In the genomic region with DNA sequence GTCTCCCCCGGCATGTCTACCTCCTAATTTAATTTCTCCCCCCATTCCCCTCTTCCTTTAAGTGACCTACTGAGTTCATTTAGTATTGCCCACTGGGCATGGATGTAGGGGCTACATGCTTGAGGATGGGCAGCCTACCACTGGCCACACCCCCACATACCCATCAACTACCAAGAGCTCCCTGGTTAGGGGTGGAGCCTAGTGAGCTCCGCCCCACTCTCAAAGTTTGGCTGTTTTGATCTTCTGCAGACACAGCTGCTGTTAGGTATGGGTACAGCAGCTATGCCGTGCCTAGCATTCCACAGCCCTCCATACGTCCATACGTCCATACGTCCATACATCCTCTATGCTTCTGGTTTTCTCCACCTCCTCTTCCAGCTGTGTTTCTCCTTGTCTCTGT, we compare ENCODE assay signal across 14 mouse cellular contexts.
DNase-seq lines count a peak whose midpoint lies in the region; ATAC-seq lines count a peak whose summit lies in the region.
"Had no signal": no experiment of that assay in that cellular context is flagged by ENCODE, and none has a peak within 500 bp of the region (broad histone marks: within the 10 kb centered on the region; RNA-seq: fewer than 3 reads in every experiment).

No protein-coding gene starts in this region.

- H3K4me3 ChIP-seq in hindbrain, embryonic 10.5 days: no peak overlapping the region
- H3K4me3 ChIP-seq in hindbrain, embryonic 16.5 days (ENCODE audit: low read length): no peak overlapping the region
- no peak overlapping the region for H3K4me3 ChIP-seq in limb, embryonic 15.5 days
- H3K4me3 ChIP-seq: embryonic facial prominence, embryonic 12.5 days; left cerebral cortex, adult 2 months had no signal

- peaks cover 56% of the 10 kb centered on the region for H3K4me1 ChIP-seq in hindbrain, embryonic 10.5 days (replicated peaks)
- peaks cover 30% of the 10 kb centered on the region for H3K4me1 ChIP-seq in hindbrain, embryonic 16.5 days (ENCODE audit: control insufficient read depth, insufficient read depth, low read depth, low read length)
- H3K4me1 ChIP-seq in limb, embryonic 15.5 days: peaks cover 76% of the 10 kb centered on the region

- DNase-seq in hindbrain, embryonic 10.5 days (ENCODE audit: low spot score): no peak
- peak; percentile 52 for DNase-seq in thymus, postnatal 14 days
- no peak for DNase-seq in thymus, adult 18-20 months
- DNase-seq in thymus, postnatal 4 days: peak; percentile 67
- no peak for DNase-seq in frontal cortex, adult 2 months (ENCODE audit: extremely low spot score in 1 of 2, low spot score in 1 of 2)
- no peak for DNase-seq in layer of hippocampus, postnatal 25 days (ENCODE audit: extremely low spot score in 1 of 2, low spot score in 1 of 2)
- DNase-seq: cerebellum, adult 11-12 months; gastrocnemius, postnatal 14 days; heart, postnatal 14 days had no signal

- no peaks in the 10 kb centered on the region for H3K36me3 ChIP-seq in hindbrain, embryonic 10.5 days
- H3K36me3 ChIP-seq in hindbrain, embryonic 16.5 days (ENCODE audit: control insufficient read depth, insufficient read depth, low read length): no peaks in the 10 kb centered on the region
- no peaks in the 10 kb centered on the region for H3K36me3 ChIP-seq in limb, embryonic 15.5 days
- H3K36me3 ChIP-seq: embryonic facial prominence, embryonic 12.5 days had no signal

- no peak for ATAC-seq in hindbrain, embryonic 16.5 days
- no peak for ATAC-seq in limb, embryonic 15.5 days (ENCODE audit: insufficient number of reproducible peaks, low FRiP score, low TSS enrichment, low read depth)
- ATAC-seq: lung, postnatal 0 days had no signal

- no peaks in the 10 kb centered on the region for H3K9me3 ChIP-seq in hindbrain, embryonic 10.5 days
- H3K9me3 ChIP-seq in hindbrain, embryonic 16.5 days (ENCODE audit: control insufficient read depth, low read length): no peaks in the 10 kb centered on the region
- no peaks in the 10 kb centered on the region for H3K9me3 ChIP-seq in limb, embryonic 15.5 days
- H3K9me3 ChIP-seq: embryonic facial prominence, embryonic 12.5 days had no signal

- H3K4me2 ChIP-seq in hindbrain, embryonic 16.5 days (ENCODE audit: low read length): no peak overlapping the region
- H3K4me2 ChIP-seq in limb, embryonic 15.5 days: no peak overlapping the region
- H3K4me2 ChIP-seq: embryonic facial prominence, embryonic 12.5 days had no signal

- peaks cover 15% of the 10 kb centered on the region for H3K27me3 ChIP-seq in hindbrain, embryonic 10.5 days (ENCODE audit: insufficient read depth, poor library complexity, severe bottlenecking)
- no peaks in the 10 kb centered on the region for H3K27me3 ChIP-seq in hindbrain, embryonic 16.5 days (replicated peaks; ENCODE audit: control insufficient read depth, insufficient read depth, low read length)
- no peaks in the 10 kb centered on the region for H3K27me3 ChIP-seq in limb, embryonic 15.5 days
- H3K27me3 ChIP-seq: embryonic facial prominence, embryonic 12.5 days had no signal

- H3K27ac ChIP-seq in hindbrain, embryonic 10.5 days: 0 out of 2 replicates have a peak overlapping the region, but pooled peaks have one; percentile 1
- no peak overlapping the region for H3K27ac ChIP-seq in hindbrain, embryonic 16.5 days (ENCODE audit: low read depth, low read length)
- H3K27ac ChIP-seq in limb, embryonic 15.5 days: peak overlapping the region; percentile 74; the same call in 1 of the 2 replicates

- no peak overlapping the region for H3K9ac ChIP-seq in hindbrain, embryonic 16.5 days (ENCODE audit: low read depth, low read length)
- H3K9ac ChIP-seq in limb, embryonic 15.5 days: no peak overlapping the region
- H3K9ac ChIP-seq: embryonic facial prominence, embryonic 12.5 days had no signal

- WGBS in hindbrain, embryonic 10.5 days: 86% methylated on average over 6 of the region's 6 CpGs
- 90% methylated on average over 6 of the region's 6 CpGs for WGBS in hindbrain, embryonic 16.5 days
- WGBS in limb, embryonic 15.5 days: 71% methylated on average over 6 of the region's 6 CpGs

Comparison
In these comparisons a context has a peak if more than half of its experiments do, and no peak if none do; other contexts are left out.
1. DNase-seq: peak in thymus, postnatal 14 days (single experiment) and thymus, postnatal 4 days (single experiment); none in hindbrain, embryonic 10.5 days (single experiment), thymus, adult 18-20 months (0 of 2), frontal cortex, adult 2 months (0 of 2) and layer of hippocampus, postnatal 25 days (0 of 2).